Mouse (Mus musculus): Measurements from ENCODE around the gene Gorab.

DNA sequence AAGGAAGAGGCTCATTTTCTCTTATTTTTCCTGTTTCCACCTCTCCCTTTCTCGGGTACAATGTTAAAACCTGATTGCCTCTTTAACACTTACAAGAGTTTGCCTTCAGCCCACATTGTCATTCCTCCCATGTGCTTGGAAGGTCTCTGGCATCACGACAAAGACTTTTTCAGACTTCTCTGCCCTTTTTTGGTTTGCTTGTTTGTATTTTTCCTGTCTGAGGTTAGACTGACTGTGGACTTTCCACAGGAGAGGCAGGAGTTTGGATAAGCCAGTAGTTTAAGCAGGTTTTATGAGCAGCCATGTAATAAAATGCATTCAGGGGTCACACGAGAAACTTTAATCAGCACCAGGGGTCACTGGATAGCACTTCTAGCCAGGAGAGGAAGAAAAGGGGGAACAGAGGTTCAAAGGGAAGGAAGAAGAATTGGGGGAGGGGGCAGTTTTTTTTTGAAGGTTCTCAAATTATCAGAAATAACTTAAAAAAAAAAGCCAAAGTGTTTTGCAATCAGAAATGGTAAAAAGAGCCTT, 47.8 kb downstream of the Gorab start:
- TF ChIP-seq POLR2A (IDR thresholded peaks at IDR 0.05; ENCODE audit: control insufficient read depth, extremely low read depth, insufficient read depth, low read length, poor library complexity): no peak
- TF ChIP-seq CTCF (IDR thresholded peaks at IDR 0.05; ENCODE audit: borderline replicate concordance, control insufficient read depth, extremely low read depth, insufficient read depth, low read length, poor library complexity): no peak

Data from thymus, adult 2 months (tissue).